Mouse (Mus musculus) erythroblast, embryonic 14.5 days (primary cell): Measurements from ENCODE around the gene Rftn1. TPM values are rescaled to one million over a fixed set of nuclear protein-coding genes. Genes with fewer than 3 reads are reported as not detected.

Experiments
- H3K27me3 ChIP-seq: 2 replicates; pipeline ENCODE4 v1.6.1; 2012; ENCODE audit warnings: inconsistent platforms; ENCODE audit not compliant: control insufficient read depth
- H3K36me3 ChIP-seq: 2 replicates; pipeline ENCODE4 v1.6.1; 2012; ENCODE audit warnings: mild to moderate bottlenecking, inconsistent platforms; ENCODE audit not compliant: control insufficient read depth
- H3K4me1 ChIP-seq: 2 replicates; pipeline ENCODE4 v1.6.1; 2012; ENCODE audit warnings: inconsistent platforms; ENCODE audit not compliant: control insufficient read depth
- H3K4me3 ChIP-seq: replicated peaks from 2 replicates; pipeline ENCODE3; 2012; ENCODE audit warnings: moderate library complexity, mild to moderate bottlenecking, inconsistent platforms
- H3K9me3 ChIP-seq: 2 replicates; pipeline ENCODE4 v1.6.1; 2012; ENCODE audit warnings: low read length, inconsistent platforms, mixed read lengths; ENCODE audit not compliant: control insufficient read depth
- GATA1 ChIP-seq: IDR thresholded peaks from 2 replicates; pipeline ENCODE4 v1.6.1; 2012; ENCODE audit warnings: low read length, inconsistent platforms, mixed read lengths
- TAL1 ChIP-seq: IDR thresholded peaks from 3 replicates; pipeline ENCODE4 v1.6.1; 2012; ENCODE audit warnings: low read length, inconsistent platforms, mixed read lengths
- polyA plus RNA-seq: library from polyadenylated mRNA; stranded (reverse); fragments of >175 nt; gene quantifications from 2 replicates; pipeline ENCODE4 v1.2.3, GENCODE M21; 2012

Rftn1 gene
- polyA plus RNA-seq, 1 experiment = 0.10 TPM

- TF ChIP-seq TAL1 (no peak), GATA1 (no peak)
These were observed 109.5 kb downstream of the Rftn1 start for GRCm38 (mm10) chr17:50080991-50081390.

GRCm38 (mm10) chr17:50078749-50079148 lies 111.7 kb downstream of the Rftn1 start:
- Histone ChIP-seq H3K4me1 (peaks cover 2% of the 10 kb centered on the region; the same call in 1 of the 2 replicates), H3K9me3 (no peaks in the 10 kb centered on the region), H3K36me3 (no peaks in the 10 kb centered on the region), H3K27me3 (no peaks in the 10 kb centered on the region), H3K4me3 (no peak overlapping the region)
- TF ChIP-seq TAL1 = no peak

More at GRCm38 (mm10) chr17:50080991-50081390, 109.5 kb downstream of the Rftn1 start:
- Histone ChIP-seq H3K36me3 (no peaks in the 10 kb centered on the region), H3K4me1 (peaks cover 2% of the 10 kb centered on the region; the same call in 1 of the 2 replicates), H3K4me3 (no peak overlapping the region), H3K27me3 (no peaks in the 10 kb centered on the region), H3K9me3 (no peaks in the 10 kb centered on the region)

- H3K4me1 ChIP-seq = peaks cover 36% of the 10 kb centered on the region
- no peaks in the 10 kb centered on the region for H3K27me3 ChIP-seq
- no peak overlapping the region for H3K4me3 ChIP-seq
- no peaks in the 10 kb centered on the region for H3K9me3 ChIP-seq
- H3K36me3 ChIP-seq = no peaks in the 10 kb centered on the region
- TF ChIP-seq TAL1 (no peak), GATA1 (no peak)
These were observed 117.2 kb downstream of the Rftn1 start for GRCm38 (mm10) chr17:50072982-50073965.

DNA sequence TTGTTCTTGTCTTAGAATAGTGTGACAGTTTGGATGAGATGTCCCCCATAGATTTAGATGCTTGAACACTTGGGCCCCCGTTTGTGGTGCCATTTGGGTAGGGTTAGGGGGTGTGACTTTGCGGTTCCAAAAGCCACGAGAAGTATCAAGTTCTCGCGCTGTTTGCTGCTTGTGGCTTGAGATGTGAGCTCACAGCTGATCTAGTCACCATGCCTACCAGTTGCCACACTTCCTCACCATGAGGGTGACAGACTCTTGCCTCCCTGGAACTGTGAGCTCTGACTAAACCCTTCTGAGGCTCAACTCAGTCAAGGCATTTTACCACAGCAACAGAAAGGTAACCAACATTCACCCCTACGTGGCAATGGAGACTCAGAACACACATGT lies 118.9 kb downstream of the Rftn1 start:
- no peak overlapping the region for H3K4me3 ChIP-seq
- H3K4me1 ChIP-seq = peaks cover 41% of the 10 kb centered on the region
- no peaks in the 10 kb centered on the region for H3K27me3 ChIP-seq
- TF ChIP-seq TAL1 (no peak), GATA1 (no peak)
- no peaks in the 10 kb centered on the region for H3K36me3 ChIP-seq
- H3K9me3 ChIP-seq = no peaks in the 10 kb centered on the region

DNA sequence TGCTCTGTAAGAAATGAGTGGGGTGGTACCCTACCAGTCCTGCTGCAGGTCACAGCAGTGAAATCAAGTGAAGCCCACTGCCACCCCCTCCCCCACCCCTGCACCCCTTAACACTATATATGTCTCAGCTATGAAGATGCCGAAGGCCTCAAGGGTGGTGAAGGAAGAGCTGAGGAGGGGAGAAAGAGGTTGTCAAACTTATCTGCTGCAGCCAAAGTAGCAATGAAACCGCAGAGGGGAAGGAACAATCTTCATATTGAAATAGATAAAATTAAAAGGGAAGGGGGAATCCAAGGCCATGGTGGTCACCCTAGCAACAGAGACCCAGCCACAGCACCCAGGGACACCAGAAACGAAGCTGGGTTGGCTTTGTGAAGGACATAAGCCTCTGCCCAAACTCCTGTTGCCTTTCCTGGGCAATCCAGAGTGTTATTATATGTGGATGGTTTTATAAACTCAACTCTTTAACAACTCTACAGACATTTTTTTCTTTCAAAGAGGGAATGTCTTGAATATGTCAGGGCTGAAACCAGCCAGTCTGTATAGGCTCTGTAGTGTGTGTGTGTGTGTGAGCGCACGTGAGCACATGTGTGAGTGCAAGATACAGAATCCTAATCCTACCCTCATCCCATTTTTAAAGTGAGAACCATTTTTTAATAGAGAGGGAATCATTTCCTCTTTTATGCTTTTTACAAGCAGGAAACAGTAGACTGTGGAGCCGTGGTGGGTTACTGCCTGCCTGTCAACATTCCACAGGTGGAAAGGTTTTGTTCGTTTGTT lies 119.5 kb downstream of the Rftn1 start:
- H3K9me3 ChIP-seq = no peaks in the 10 kb centered on the region
- no peaks in the 10 kb centered on the region for H3K27me3 ChIP-seq
- H3K4me3 ChIP-seq = no peak overlapping the region
- H3K4me1 ChIP-seq = peaks cover 41% of the 10 kb centered on the region
- TF ChIP-seq GATA1 (no peak), TAL1 (no peak)
- no peaks in the 10 kb centered on the region for H3K36me3 ChIP-seq

DNA sequence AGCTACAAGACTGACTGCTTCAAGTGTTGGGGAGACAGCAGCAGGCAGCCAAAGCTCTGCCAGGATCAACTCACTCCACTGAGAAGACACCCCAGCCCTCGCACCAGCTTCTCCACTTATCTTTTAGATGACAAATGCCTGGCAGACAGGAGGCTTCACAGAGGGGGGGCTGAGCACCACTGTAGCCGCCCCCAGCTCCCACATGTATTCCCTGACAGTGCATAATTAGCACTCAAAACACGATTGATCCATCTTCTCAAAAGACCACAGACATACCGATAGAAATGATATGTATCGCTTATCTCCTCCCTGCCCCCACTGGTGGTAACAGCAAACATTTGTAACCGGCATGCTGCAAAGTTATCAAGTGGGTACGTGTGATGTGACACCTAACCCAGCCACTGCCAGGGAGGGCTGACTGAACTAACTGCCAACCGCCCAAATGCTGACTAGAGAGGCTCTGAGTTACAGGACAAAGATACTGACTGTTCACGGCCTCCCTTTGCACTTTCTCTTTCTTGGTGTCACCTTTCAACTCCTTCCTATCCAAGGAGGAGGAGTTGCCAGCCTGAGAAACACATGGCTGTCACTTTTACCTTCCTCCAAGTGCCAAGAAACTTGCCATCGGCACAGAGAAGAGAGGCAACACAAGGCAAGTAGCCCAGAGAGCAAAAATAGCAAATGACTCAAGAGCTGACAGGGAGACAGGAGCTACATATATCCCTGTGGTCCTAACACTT lies 120.4 kb downstream of the Rftn1 start:
- H3K27me3 ChIP-seq = no peaks in the 10 kb centered on the region
- H3K36me3 ChIP-seq = no peaks in the 10 kb centered on the region
- peaks cover 43% of the 10 kb centered on the region for H3K4me1 ChIP-seq
- peak overlapping the region; percentile 43 for H3K4me3 ChIP-seq
- H3K9me3 ChIP-seq = no peaks in the 10 kb centered on the region
- TF ChIP-seq TAL1 = no peak
- no peak for TF ChIP-seq GATA1

GRCm38 (mm10) chr17:50069205-50069604 lies 121.3 kb downstream of the Rftn1 start:
- Histone ChIP-seq H3K4me3 (no peak overlapping the region), H3K27me3 (no peaks in the 10 kb centered on the region), H3K9me3 (no peaks in the 10 kb centered on the region), H3K36me3 (no peaks in the 10 kb centered on the region), H3K4me1 (peaks cover 43% of the 10 kb centered on the region)
- TF ChIP-seq GATA1 (no peak), TAL1 (no peak)

GRCm38 (mm10) chr17:50068681-50069138 lies 121.8 kb downstream of the Rftn1 start:
- Histone ChIP-seq H3K4me1 (peaks cover 43% of the 10 kb centered on the region), H3K27me3 (no peaks in the 10 kb centered on the region), H3K9me3 (no peaks in the 10 kb centered on the region), H3K36me3 (no peaks in the 10 kb centered on the region), H3K4me3 (no peak overlapping the region)
- TF ChIP-seq GATA1 (no peak), TAL1 (no peak)
